Mouse (Mus musculus): ENCODE data around the gene Ccz1.

GRCm38 (mm10) chr5:144034567-144034966 is 19.9 kb upstream of the Ccz1 start:
- TF ChIP-seq CTCF (IDR thresholded peaks at IDR 0.05; ENCODE audit: low read depth) (no peak), EP300 (IDR thresholded peaks at IDR 0.05; ENCODE audit: low read depth) (no peak)
